Mouse (Mus musculus) embryonic facial prominence, embryonic 13.5 days (tissue): ENCODE measurements at regions not wholly inside any gene's neighbourhood (a gene's known extent, or its start where the extent isn't known, plus 50 kb on each side); places are given as distances from the start of the nearest gene placed in this dataset.

Source experiments
- ATAC-seq: fragments of 200-750 bp; cut with Nextera tagmentation; 2 replicates; pipeline ENCODE4 v1.8.0; 2017; ENCODE audit warnings: low read depth; ENCODE audit not compliant: insufficient number of reproducible peaks, insufficient read depth, low FRiP score, low TSS enrichment
- H3K27ac ChIP-seq: fragments of 300-500 bp; sonication (generic); 2 replicates; pipeline ENCODE4 v1.5.1; 2015; ENCODE audit warnings: moderate library complexity, mild to moderate bottlenecking, inconsistent platforms
- H3K27me3 ChIP-seq: fragments of 300-500 bp; sonication (generic); 2 replicates; pipeline ENCODE4 v1.6.1; 2015; ENCODE audit warnings: mild to moderate bottlenecking, inconsistent platforms
- H3K36me3 ChIP-seq: fragments of 300-500 bp; sonication (generic); 2 replicates; pipeline ENCODE4 v1.6.1; 2015; ENCODE audit warnings: mild to moderate bottlenecking, inconsistent platforms
- H3K4me1 ChIP-seq: fragments of 300-500 bp; sonication (generic); 2 replicates; pipeline ENCODE4 v1.6.1; 2015; ENCODE audit warnings: inconsistent platforms
- H3K4me2 ChIP-seq: fragments of 300-500 bp; sonication (generic); 2 replicates; pipeline ENCODE4 v1.6.1; 2015; ENCODE audit warnings: moderate library complexity, mild to moderate bottlenecking, inconsistent platforms
- H3K4me3 ChIP-seq: fragments of 300-500 bp; sonication (generic); 2 replicates; pipeline ENCODE4 v1.5.1; 2015; ENCODE audit warnings: mild to moderate bottlenecking, inconsistent platforms
- H3K9ac ChIP-seq: fragments of 300-500 bp; sonication (generic); 2 replicates; pipeline ENCODE4 v1.6.1; 2015; ENCODE audit warnings: mild to moderate bottlenecking, inconsistent platforms
- H3K9me3 ChIP-seq: fragments of 300-500 bp; sonication (generic); 2 replicates; pipeline ENCODE4 v1.6.1; 2016; ENCODE audit warnings: inconsistent platforms
- WGBS: fragments of 180-500 bp; shearing (Covaris S2); methylation state at CpG from one replicate; pipeline ENCODE4 v1.1.7; 2015; ENCODE audit warnings: mixed read lengths; 5-methylcytosine and 5-hydroxymethylcytosine counted together

DNA sequence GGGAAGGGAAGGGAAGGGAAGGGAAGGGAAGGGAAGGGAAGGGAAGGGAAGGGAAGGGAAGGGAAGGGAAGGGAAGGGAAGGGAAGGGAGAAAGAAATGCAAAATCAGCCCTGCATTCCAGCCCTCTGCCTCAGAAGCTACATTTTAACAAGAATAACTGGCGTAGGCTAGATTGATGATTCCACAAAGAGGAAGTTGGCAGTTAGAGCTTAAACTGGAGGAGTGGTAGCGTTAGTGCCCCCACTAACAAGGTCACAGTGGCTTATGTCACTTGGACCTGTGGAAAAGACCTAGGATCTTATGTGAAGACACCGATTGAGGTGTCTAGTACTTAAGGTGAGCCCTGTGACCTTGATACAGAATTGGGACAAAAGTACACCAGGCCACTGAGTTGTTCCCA, 51.0 kb upstream of the Abca1 start:
- no peaks in the 10 kb centered on the region for H3K36me3 ChIP-seq
- ATAC-seq: no peak
- WGBS: 84% methylated on average over 3 of the region's 3 CpGs
- no peak overlapping the region for H3K4me2 ChIP-seq
- H3K27me3 ChIP-seq: no peaks in the 10 kb centered on the region
- H3K4me3 ChIP-seq: no peak overlapping the region
- H3K9ac ChIP-seq: no peak overlapping the region
- H3K27ac ChIP-seq: no peak overlapping the region
- no peaks in the 10 kb centered on the region for H3K9me3 ChIP-seq
- no peaks in the 10 kb centered on the region for H3K4me1 ChIP-seq
